Mouse (Mus musculus) heart, adult 11 months (tissue): ENCODE data around the gene Kcnip1.
A peak's percentile ranks its signal among the peaks of the same experiment; 100 is the strongest.

Source experiments
- DNase-seq: peaks from one replicate; pipeline ENCODE4 v3.0.0; 2022

Gene Kcnip1

GRCm38 (mm10) chr11:33655861-33656593 lies 336.9 kb downstream of the Kcnip1 start:
- DNase-seq = peak; percentile 51

- peak; percentile 10 for DNase-seq
These were observed 337.7 kb downstream of the Kcnip1 start for GRCm38 (mm10) chr11:33655221-33655620.

- no peak for DNase-seq
These were observed 338.5 kb downstream of the Kcnip1 start for GRCm38 (mm10) chr11:33654485-33654884.

GRCm38 (mm10) chr11:33649358-33649757 lies 343.6 kb downstream of the Kcnip1 start:
- no peak for DNase-seq

- no peak for DNase-seq
These were observed 355.8 kb downstream of the Kcnip1 start for GRCm38 (mm10) chr11:33637107-33637506.

- DNase-seq = no peak
These were observed 365.7 kb downstream of the Kcnip1 start for GRCm38 (mm10) chr11:33627136-33627742.

GRCm38 (mm10) chr11:33614218-33614617 lies 378.7 kb downstream of the Kcnip1 start:
- DNase-seq = peak; percentile 94

GRCm38 (mm10) chr11:33607784-33608183 lies 385.2 kb downstream of the Kcnip1 start:
- DNase-seq = peak; percentile 81

- no peak for DNase-seq
These were observed 389.8 kb downstream of the Kcnip1 start for GRCm38 (mm10) chr11:33603174-33603573.

GRCm38 (mm10) chr11:33598986-33599385 lies 394.0 kb downstream of the Kcnip1 start, which contains the start of gene D130052B06Rik:
Gene D130052B06Rik (plus strand): TSS chr11:33599302.
- peak; percentile 56 for DNase-seq

- DNase-seq = no peak
These were observed 396.3 kb downstream of the Kcnip1 start for GRCm38 (mm10) chr11:33596655-33597054.

GRCm38 (mm10) chr11:33592826-33593225 lies 400.1 kb downstream of the Kcnip1 start:
- DNase-seq = peak; percentile 77

GRCm38 (mm10) chr11:33590771-33591170 lies 402.2 kb downstream of the Kcnip1 start:
- DNase-seq = peak; percentile 78

- DNase-seq = no peak
These were observed 406.3 kb downstream of the Kcnip1 start for GRCm38 (mm10) chr11:33586614-33587013.

- DNase-seq = no peak
These were observed 413.3 kb downstream of the Kcnip1 start for GRCm38 (mm10) chr11:33579621-33580020.
